9 mouse cellular contexts compared by ENCODE assay signal in the genomic region with DNA sequence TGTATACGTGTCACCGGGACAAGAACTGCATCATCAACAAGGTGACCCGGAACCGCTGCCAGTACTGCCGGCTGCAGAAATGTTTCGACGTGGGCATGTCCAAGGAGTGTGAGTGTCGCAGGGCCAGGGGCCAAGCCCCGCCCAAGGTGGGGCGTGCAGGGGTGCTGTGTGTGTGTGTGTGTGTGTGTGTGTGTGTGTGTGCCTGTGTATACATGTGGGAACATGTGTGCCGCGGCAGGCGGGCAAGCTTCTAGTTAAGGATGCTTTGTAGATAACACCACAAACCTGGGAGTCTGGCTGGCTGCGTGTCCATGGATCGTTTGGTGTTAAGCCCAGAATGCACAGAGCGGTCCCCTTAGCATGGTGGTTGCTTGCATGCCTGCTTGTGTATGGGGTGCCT. TPM values are rescaled to one million over a fixed set of nuclear protein-coding genes. Genes with fewer than 3 reads are reported as not detected.
DNase-seq lines count a peak whose midpoint lies in the region; ATAC-seq lines count a peak whose summit lies in the region.
"Had no signal": no experiment of that assay in that cellular context is flagged by ENCODE, and none has a peak within 500 bp of the region (broad histone marks: within the 10 kb centered on the region; RNA-seq: fewer than 3 reads in every experiment).

No protein-coding gene starts in this region.

- H3K4me2 ChIP-seq in limb, embryonic 12.5 days = peak overlapping the region; percentile 16; the same call in 1 of the 2 replicates

- no peaks in the 10 kb centered on the region for H3K27me3 ChIP-seq in heart, embryonic 10.5 days (ENCODE audit: insufficient read depth, poor library complexity, severe bottlenecking)
- H3K27me3 ChIP-seq in limb, embryonic 12.5 days = no peaks in the 10 kb centered on the region

- WGBS in heart, embryonic 10.5 days = 70% methylated on average over 13 of the region's 16 CpGs
- WGBS in limb, embryonic 12.5 days = 63% methylated on average over 16 of the region's 16 CpGs

- H3K4me1 ChIP-seq in heart, embryonic 10.5 days = peaks cover 87% of the 10 kb centered on the region
- peaks cover 87% of the 10 kb centered on the region for H3K4me1 ChIP-seq in limb, embryonic 12.5 days (replicated peaks)

- peaks cover 67% of the 10 kb centered on the region for H3K36me3 ChIP-seq in heart, embryonic 10.5 days
- peaks cover 67% of the 10 kb centered on the region for H3K36me3 ChIP-seq in limb, embryonic 12.5 days

- peak overlapping the region; percentile 31; the same call in 1 of the 2 replicates for H3K4me3 ChIP-seq in heart, embryonic 10.5 days
- H3K4me3 ChIP-seq in limb, embryonic 12.5 days (replicated peaks) = no peak overlapping the region

- ATAC-seq in limb, embryonic 12.5 days (ENCODE audit: insufficient number of reproducible peaks, insufficient read depth, low FRiP score, low TSS enrichment, low read depth) = no peak
- no peak for ATAC-seq in granulocyte monocyte progenitor cell, adult 5-6 weeks (replicated peaks; ENCODE audit: poor library complexity, severe bottlenecking)
- ATAC-seq: CD4-positive, CD25-positive, alpha-beta regulatory T cell, adult 4 months had no signal

- DNase-seq in heart, embryonic 10.5 days (ENCODE audit: low spot score) = no peak
- no peak for DNase-seq in heart, adult 9 months (ENCODE audit: low spot score in 2 of 2)
- peak; percentile 16 for DNase-seq in thymus, postnatal 4 days
- no peak for DNase-seq in thymus, postnatal 10 days (ENCODE audit: low spot score in 2 of 2)
- DNase-seq in layer of hippocampus, postnatal 10 days (ENCODE audit: low spot score in 2 of 2) = no peak
- no peak for DNase-seq in layer of hippocampus, adult 18-20 months (ENCODE audit: low spot score in 2 of 2)

- H3K9me3 ChIP-seq in heart, embryonic 10.5 days = no peaks in the 10 kb centered on the region
- H3K9me3 ChIP-seq in limb, embryonic 12.5 days = no peaks in the 10 kb centered on the region

- H3K9ac ChIP-seq in limb, embryonic 12.5 days (replicated peaks) = no peak overlapping the region

- peak overlapping the region; percentile 66 for H3K27ac ChIP-seq in heart, embryonic 10.5 days
- peak overlapping the region; percentile 51 for H3K27ac ChIP-seq in limb, embryonic 12.5 days

RNA-seq across cellular contexts. Expression of a gene that starts 14.7 kb away (rescaled TPM):
- 1.0 and 1.1 TPM in 2 replicates for polyA plus RNA-seq in heart, embryonic 10.5 days (2016; fragmentation: Nextera tagmentation; extraction: Ambion mirVana)
- 0.51 TPM in 1 of 2 replicates, not detected in the other for polyA plus RNA-seq in limb, embryonic 12.5 days (2016; fragmentation: Nextera tagmentation; extraction: Ambion mirVana)
- total RNA-seq in layer of hippocampus, postnatal 10 days (2021) = 1 to 10 TPM; 2.4 to 3.6 TPM
- total RNA-seq in granulocyte monocyte progenitor cell, adult 5-6 weeks (2014; fragmentation: Nextera tagmentation) = not detected in 2 replicates
- 1.8 TPM in 1 of 2 replicates, not detected in the other for total RNA-seq in granulocyte monocyte progenitor cell, adult 5-6 weeks (2017)
- 1 to 10 TPM in 1 of 2 experiments, under 1 TPM in 1; 0.52 to 1.2 TPM for total RNA-seq in layer of hippocampus, adult 18-20 months (2021)
- polyA plus RNA-seq: CD4-positive, CD25-positive, alpha-beta regulatory T cell, adult 4 months had no signal

RNA-seq across cellular contexts. Expression of a gene that starts 40.5 kb away (rescaled TPM):
- polyA plus RNA-seq in heart, embryonic 10.5 days (2016; fragmentation: Nextera tagmentation; extraction: Ambion mirVana) = 30.4 and 36.9 TPM in 2 replicates
- polyA plus RNA-seq in limb, embryonic 12.5 days (2016; fragmentation: Nextera tagmentation; extraction: Ambion mirVana) = 47.1 TPM in 2 replicates
- 10 to 100 TPM; 21.7 to 24.0 TPM for total RNA-seq in layer of hippocampus, postnatal 10 days (2021)
- total RNA-seq in granulocyte monocyte progenitor cell, adult 5-6 weeks (2014; fragmentation: Nextera tagmentation) = 3.8 and 8.8 TPM in 2 replicates
- 1.9 and 3.1 TPM in 2 replicates for total RNA-seq in granulocyte monocyte progenitor cell, adult 5-6 weeks (2017)
- total RNA-seq in layer of hippocampus, adult 18-20 months (2021) = 10 to 100 TPM; 18.3 to 26.6 TPM

RNA-seq across cellular contexts. Expression of a gene that starts 55.9 kb away (rescaled TPM):
- 207 and 238 TPM in 2 replicates for polyA plus RNA-seq in heart, embryonic 10.5 days (2016; fragmentation: Nextera tagmentation; extraction: Ambion mirVana)
- polyA plus RNA-seq in limb, embryonic 12.5 days (2016; fragmentation: Nextera tagmentation; extraction: Ambion mirVana) = 347 and 362 TPM in 2 replicates
- total RNA-seq in layer of hippocampus, postnatal 10 days (2021) = 10 to 100 TPM; 16.6 to 19.1 TPM
- 216 and 220 TPM in 2 replicates for total RNA-seq in granulocyte monocyte progenitor cell, adult 5-6 weeks (2014; fragmentation: Nextera tagmentation)
- 674 and 681 TPM in 2 replicates for total RNA-seq in granulocyte monocyte progenitor cell, adult 5-6 weeks (2017)
- total RNA-seq in layer of hippocampus, adult 18-20 months (2021) = under 1 TPM; 0.52 to 0.96 TPM

Comparison
In these comparisons a context has a peak if more than half of its experiments do, and no peak if none do; other contexts are left out.
1. RNA of a gene that starts 55.9 kb away (total RNA-seq): 216 to 681 TPM in granulocyte monocyte progenitor cell, adult 5-6 weeks; 16.6 to 19.1 TPM in layer of hippocampus, postnatal 10 days and 0.52 to 0.96 TPM in layer of hippocampus, adult 18-20 months; every median in the first group is over 10 times any median in the second.